Mouse (Mus musculus) layer of hippocampus, postnatal 25 days (tissue): ENCODE data around the gene Zfp870. TPM values are rescaled to one million over a fixed set of nuclear protein-coding genes. Genes with fewer than 3 reads are reported as not detected.
A peak's percentile ranks its signal among the peaks of the same experiment; 100 is the strongest.

Source experiments
- DNase-seq, 2 experiments: peaks; one replicate each; pipeline ENCODE4 v3.0.0; 2022; ENCODE audit warnings: mixed read lengths in 2 of 2, low spot score in 1 of 2; ENCODE audit errors: extremely low spot score in 1 of 2
- total RNA-seq, 2 experiments: library from RNA; stranded (reverse); gene quantifications; 2 replicates each; pipeline ENCODE4 v1.2.3; 2021

Zfp870 gene
- 10 to 100 TPM in 1 of 2 experiments, 1 to 10 TPM in 1; 9.9 to 10.5 TPM for total RNA-seq

DNA sequence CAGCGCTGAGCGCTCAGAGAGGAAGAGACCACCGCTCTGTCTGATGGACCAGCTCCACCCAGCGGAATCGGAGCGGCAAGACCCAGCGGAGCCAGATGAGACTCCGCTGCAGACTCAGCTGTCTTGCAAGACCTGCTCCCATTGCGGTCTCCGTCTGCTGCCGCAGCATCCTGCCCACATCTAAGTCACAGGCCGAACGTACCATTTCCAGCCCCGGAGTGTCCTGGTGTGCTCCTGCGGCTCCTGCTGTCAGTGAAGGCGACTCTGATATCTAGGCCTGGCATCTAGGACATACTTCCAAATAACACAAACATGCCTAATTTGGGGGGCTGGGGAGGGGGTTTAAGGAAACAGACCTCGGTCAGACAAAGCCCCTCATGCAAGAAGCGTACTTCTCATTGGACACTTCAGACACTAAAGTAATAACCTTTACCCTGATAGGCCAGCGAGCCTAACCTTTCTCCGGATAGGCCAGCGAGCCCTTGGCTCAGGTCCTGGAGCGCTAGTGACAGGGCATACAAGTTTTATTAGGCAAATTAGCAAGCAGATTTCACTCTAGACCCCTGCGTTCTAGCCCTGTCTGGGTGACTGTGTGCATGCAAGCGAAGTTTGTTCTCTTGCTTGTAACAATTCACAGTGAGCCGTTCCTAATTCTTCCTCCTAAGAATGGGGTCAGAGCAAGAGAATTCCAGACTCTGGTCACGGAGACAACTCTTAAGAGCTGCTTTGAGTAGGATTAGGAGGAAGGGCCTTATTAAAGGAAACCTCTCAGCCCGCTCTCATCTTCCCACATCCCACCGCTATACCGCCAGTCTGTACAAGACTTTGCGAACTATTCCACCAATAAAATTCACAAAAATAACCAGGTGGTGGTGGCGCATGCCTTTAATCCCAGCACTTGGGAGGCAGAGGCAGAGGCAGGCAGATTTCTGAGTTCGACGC, at the start of gene Zfp870:
Gene Zfp870, minus strand, starts transcription at position 404 of the 942 bp plus-strand sequence.
- peak; percentile 60 to 64 for DNase-seq

DNA sequence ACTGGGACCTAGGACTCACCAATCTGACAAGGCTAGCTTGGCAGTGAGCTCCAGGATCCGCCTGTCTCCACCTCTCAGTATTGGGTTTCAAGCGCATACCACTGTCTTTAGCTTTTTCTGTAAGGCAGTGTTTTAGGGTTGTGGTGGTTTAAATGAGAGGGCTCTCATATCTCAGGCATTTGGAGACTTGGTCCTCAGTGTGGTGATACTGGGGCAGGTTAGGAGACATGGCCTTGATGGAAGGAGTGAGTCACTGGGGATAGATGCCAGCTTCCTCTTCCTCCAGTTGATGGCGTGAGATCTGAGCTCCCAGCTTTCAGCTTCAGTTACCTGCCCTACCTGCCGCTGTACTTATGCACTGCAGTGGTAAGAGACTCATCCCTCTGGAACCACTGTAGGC, 48.4 kb upstream of the Zfp870 start:
- no peak for DNase-seq

DNA sequence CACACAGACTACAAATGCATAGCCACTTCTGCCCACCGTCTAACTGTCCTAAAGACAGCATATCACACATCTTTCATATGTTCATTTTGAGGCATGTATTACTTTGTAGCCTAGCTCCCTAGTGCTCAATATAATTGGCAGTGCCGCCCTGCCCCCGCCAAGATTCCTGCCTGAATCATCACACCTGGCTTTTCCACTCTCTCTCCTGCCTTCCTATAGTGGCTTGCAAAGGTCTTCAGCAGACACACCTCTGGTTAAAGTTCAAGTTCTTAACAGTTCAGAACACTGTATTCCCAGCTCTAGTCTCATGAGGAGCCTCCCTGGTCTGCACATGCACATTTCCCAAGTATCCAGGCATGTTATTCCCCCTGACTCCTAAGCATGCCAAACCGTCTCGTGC, 36.4 kb upstream of the Zfp870 start:
- DNase-seq = no peak

DNA sequence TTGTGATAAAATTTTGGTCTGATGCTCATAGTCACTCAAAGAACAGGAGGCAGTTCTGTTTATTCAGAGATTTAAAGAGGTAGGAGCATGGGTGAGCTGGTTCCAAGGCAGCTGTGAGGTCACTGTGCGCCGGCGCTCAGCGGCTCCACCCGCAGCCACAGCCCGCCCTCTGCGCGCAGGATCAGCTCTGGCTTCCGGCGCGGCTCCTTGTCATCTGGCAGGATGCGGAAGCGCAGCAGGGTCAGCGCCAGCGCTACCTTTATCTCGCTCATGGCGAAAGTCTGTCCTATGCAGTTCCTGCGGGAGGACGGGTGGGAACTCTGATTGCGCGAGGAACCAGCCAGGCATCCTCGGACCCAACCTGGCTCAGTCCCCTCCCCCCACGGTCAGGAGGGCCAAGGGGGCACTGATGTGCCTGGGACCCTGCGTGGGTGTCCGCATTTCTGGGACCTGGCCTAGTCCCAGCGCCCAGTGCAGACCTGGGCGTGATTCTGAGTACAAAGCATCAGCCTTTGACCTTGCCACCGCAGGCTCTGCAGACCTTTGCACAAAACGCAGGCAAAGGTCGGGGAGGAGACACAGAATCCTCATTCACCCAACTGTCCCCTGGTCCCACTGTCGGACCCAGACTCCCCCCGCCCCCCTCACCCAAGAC, 33.3 kb upstream of the Zfp870 start:
- DNase-seq = peak; percentile 43 to 48

DNA sequence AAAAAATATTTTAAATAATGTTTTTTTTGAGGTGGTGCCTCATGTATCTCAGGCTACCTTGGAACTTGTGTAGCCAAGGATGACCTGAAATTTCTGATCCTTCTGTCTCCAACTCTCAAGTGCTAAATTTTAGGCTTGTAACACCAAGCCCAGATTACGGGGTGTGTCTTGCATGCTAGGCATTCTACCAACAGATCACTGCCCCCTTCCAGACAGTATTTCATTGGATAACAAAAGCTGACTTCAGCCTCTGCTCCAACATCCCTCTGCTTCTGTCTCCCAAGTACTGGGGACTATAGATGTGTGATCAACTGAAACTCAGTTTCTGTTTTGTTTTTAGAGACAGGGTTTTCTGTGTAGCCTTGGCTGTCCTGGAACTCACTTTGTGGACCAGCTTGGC, 32.2 kb upstream of the Zfp870 start:
- DNase-seq = no peak

DNA sequence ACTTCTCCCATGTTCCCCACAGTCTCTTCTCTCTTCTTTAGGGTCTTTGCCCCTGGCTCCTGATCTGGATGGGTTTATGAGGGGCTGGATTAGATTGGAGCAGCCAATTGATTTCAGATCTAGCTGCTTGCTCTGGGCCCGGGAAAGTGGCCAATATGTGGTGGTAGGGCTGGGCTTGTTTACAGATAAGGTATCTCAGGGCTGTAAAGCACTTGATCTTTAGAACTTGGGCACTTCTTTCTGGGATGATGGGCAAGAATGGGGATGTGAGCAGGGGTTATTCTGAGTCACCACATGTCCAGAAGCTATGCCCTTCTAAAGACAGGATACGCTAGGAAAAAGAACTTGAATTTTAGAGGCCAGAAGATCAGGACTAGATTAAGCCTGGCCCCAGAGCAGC, 27.7 kb upstream of the Zfp870 start:
- no peak for DNase-seq

DNA sequence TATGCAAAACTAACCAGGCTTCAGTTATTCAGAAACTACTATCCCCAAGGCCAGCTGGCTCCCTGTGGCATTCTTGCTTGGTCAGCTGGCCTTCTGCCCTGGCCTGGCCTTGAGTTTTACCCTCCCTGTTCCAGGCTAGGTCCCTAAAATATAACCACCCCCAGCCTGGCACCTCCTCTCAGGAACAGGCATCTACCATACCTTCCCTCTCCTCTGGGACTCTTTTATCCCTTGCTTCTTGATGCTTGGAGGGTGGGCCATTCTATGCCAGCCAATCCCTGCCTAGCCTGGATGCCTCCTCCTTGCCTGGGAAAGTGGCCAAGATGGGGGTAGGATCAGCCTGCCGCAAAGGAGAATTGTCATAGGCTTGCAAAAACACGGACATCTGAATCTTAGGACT, 25.7 kb upstream of the Zfp870 start, which contains the start of gene Cyp4f14:
Gene Cyp4f14, minus strand, starts transcription at position 212 of the 400 bp plus-strand sequence.
- peak; percentile 7 to 8 for DNase-seq

DNA sequence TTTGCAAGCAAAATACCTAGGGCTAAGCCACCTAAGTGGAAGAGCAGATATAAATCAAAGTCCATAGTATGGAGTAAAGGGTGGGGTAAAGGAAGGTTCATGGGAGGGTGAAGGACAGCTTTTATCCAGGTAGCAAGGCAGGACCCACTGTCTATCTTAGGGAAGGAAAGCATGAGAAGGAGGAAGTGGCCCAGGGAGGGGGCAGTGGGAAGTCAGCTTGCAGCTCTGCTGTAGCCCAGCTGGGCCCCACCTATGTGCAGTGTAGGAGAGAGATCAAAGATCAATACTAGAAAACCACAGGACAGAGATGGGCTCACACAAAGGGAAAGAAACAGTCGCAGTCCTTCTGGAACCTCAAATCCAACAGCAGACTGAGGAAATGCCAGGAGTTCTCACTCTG, 24.6 kb upstream of the Zfp870 start:
- DNase-seq = no peak

DNA sequence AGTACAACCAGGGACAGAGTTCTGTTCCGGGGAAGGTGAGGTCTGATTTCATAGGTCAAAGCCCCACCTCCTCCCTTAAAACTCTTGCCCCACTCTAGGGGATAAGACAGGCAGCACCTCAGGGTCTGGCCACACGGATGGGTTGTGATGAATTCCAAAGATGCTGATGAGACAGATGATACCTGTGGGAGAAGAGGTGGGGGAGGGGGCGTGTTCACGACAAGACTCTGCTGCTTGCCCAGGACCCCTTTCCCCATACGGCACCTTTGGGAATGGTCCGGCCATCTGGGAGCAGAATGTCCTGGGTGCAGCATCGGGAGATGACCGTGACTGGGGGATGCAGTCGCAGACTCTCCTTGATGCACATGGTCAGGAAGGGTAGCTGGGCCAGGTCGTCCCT, 14.7 kb upstream of the Zfp870 start:
- no peak for DNase-seq

DNA sequence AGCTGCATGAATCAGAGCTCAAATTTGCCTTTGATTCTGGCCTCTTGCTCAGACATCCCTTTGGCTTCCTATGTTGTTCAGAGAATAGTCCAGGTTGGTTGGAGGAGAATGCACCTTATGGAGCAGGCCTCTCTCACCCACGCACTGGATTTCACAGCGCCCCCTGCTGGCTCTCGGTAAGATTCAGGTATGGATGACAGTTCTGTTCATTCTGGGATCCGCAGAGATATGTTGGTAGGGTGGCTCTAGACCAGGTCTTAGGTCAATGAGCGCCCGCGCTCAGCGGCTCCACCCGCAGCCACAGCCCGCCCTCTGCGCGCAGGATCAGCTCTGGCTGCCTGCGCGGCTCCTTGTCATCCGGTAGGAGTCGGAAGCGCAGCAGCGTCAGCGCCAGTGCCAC, 13.8 kb upstream of the Zfp870 start:
- peak in 1 of 2 experiments; percentile 70 for DNase-seq

DNA sequence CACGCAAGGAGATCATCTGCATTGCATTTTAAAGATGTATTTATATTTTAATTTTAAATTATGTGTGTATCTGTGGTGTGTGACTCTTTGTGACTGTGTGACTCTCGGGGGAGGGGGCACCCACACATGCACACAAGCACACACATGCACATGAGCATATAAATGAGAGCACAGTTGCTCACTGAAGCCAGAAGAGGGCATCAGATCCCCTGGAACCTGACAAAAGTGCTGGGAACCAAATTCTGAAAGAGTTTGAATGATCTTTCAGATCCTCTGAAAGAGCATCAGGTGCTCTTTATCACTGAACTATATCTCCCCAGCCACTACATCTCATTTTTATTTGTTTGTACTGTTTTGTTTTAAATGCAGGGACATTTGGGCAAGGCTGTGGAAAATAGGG, 13.0 kb upstream of the Zfp870 start:
- no peak for DNase-seq

DNA sequence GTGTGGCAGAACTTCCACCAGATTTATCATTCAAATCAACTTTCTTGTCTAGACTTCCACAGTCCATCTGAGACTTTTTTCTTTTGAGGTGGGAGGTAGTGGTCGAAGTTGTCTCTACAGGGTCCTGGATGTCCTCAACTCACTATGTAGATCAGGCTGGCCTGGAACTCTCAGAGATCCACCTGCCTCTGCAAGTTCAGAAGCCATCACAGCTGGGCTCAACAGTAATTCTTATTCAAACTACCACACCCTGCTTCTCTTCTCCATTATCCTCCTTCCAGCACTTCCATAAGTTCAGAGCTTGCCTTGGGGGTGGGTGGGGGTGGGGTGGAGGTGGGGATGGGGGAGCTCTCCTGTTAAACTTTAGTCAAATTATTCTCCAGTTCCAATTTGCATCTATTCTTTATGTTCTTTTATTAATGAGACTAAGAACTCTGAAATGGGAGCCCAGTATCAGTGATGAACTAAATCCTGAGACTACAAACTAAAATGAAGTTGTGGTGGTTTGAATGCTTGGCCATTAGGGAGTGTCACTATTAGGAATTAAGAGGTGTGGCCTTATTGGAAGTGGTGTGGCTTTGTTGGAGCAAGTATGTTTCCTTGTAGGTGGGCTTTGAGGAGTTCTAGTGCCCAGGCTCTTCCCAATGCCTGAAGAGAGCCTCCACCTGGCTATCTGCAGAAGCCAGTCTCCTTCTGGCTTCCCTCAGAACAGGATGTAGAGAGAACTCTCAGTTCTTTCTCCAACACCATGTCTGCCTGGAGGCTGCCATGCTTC, 10.5 kb upstream of the Zfp870 start:
- no peak for DNase-seq

DNA sequence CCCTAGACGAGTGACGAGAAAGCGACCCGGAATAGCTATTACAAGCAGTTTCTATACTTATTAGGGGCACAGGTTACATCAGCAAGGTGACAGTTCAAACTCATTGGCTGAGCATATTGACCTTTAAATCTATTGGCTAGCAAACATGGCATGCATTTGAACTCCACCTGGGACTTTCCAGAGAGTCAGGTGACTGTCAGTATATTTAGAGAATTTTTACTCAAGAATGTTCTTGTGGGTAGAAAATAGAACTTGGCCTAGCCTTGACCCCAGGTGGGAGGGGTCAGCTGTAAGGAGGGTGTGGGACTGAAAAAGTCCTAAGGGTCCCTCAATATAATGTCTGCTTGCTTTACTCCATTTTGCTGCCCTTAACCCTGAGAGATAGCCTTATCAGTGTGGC, 4.0 kb upstream of the Zfp870 start:
- no peak for DNase-seq

DNA sequence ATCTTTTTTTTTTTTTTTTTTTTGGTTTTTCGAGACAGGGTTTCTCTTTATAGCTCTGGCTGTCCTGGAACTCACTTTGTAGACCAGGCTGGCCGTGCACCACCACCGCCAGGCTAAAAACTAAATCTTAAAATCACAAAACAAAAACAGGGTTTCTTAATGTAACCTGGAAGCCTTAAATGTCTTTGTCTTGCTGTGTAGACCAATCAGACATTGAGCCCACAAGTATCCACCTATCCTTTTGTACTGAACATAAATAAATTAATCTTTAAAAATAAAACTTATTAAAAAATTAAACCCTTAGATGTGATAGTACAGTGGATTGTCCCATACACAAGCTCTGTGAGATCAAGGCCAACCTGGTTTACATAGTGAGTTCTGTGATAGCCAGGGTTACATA, 2.5 kb upstream of the Zfp870 start:
- DNase-seq = no peak

DNA sequence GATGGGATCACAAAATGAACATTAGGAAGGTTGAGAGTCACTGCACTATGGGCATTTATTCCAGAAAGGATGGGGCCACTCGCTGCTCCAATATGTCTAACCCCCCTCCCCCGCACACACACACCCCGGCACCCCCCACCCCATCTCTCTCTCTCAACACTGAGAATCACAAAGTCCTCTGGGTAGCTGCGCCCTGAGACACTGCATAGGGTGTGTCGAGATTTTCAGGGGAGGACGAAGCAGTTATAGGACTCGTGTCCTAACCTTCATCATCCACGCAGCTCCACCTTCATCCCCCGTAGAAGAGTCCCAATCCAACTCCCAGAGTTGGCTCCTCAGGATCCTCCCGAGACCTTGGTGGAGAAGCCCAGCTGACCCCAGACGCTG, 597 bp downstream of the Zfp870 start:
- DNase-seq = no peak

DNA sequence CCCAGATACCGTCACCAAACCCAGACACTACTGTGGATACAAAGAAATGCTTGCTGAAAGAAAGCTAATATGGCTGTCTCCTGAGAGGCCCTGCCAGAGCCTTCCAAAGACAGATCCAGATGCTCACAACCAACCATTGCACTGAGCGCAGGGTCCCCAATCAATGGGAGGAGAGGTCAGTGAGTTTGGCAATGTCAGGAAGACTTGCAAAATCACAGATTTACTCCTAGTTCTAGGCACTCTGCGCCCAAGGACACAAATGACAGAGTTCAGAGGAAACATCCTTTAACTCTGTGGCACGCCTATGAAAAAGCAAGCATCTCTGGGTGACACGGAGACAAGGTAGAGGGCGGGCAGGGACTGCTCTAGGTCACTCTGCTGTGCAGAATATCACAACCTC, 1.8 kb downstream of the Zfp870 start:
- DNase-seq = no peak

DNA sequence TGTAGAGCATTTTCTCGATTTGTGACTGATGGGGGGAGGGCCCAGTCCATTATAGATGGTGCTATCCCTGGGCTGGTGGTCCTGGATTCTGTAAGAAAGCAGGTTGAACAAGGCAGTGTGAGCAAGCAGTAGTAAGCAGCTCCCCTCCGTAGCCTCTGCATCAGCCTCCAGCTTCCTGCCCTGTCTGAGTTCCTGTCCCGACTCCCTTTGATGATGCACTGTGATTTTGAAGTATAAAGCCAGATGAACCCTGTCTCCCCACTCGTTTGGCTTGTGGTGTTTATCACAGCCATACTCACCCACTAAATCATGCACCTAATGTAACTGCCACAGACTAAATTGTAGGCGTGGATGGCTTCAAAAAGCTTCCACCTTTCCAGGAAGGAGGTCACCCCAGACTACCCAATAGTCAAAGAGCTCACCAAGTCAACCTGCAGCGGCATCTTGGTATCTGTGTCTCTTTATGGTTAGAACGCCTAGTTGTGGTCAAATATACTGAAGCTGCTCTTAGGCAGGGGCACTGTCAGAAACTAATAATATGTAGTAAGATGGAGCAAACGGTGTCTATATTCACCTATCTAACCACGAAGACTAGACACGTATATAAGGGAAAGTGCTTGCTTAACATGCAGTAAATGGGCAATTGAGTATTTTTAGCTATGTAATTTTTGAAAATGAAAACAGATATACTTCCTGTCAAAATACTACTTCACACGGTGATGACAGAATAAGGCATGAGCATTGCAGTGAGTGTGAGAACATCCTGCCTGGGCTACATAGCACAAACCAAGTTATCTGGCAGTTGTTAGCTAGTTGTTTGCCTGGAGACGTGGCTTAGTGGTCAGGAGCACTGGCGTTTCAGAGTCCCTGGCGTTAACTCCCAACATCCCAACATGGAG, 10.9 kb downstream of the Zfp870 start:
- no peak for DNase-seq

DNA sequence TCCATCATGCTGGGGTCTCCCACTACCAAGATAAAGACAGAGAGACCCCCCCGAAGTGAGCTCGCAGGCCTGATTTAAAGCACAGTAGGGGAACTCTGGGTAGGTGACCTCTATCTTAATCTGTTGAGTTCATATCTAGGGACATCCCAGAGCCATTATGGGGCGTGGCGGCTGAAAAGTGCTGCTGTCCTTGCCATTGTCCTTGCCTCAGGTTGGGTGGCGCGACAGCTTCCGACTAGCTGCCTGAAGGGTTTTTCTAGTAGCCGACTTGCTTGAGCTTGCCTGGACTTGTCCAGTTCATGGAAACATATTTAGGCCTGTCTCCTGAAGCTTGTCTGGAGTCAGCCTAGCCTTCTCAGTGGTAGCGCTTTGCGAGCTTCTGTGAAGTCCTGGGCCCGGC, 12.7 kb downstream of the Zfp870 start:
- DNase-seq = no peak

DNA sequence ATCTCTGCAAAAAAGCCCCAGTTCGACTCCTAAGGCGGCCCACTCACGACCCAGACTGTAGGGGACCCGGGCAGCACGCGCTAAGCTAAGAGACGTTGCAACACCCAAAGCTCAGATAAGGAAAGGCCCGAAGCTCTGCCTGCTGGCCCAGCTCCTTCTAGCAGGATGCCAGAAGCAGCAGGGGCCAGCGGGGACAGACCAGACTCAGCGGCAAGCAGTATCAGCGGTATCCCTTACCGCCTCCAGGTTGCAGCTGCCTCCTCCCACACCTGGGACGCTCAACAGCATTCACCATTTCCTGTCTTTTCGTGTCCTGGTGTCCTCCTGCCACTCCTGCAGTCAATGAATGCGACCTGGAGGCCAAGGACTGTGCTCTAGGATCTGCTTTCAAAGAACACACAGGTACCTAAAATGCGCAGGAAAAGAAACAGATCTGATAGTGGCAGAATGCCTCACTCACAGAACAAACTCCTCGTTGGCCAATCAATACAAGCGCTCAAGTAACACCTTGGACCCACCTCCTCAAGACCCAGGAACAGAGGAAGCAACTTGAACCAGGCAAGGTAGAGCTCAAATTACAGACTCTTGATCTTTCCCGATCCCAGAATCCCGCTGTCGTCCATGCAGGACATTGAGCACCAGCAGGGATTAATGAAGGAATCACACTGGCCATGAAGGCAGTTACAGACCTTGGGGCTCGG, 13.8 kb downstream of the Zfp870 start:
- DNase-seq = no peak
